8 mouse cellular contexts compared by ENCODE assay signal in genomic region chr2:39190561-39191056, GRCm38 (mm10). TPM values are rescaled to one million over a fixed set of nuclear protein-coding genes. Genes with fewer than 3 reads are reported as not detected.
DNase-seq lines count a peak whose midpoint lies in the region; ATAC-seq and TF ChIP-seq lines count a peak whose summit lies in the region.

Gene Scai (minus strand): TSS chr2:39190734.

- H3ac ChIP-seq in C2C12 (ENCODE audit: control insufficient read depth, insufficient read length, low read depth) (peak within 1 kb of the TSS; percentile 86), myocyte (ENCODE audit: control insufficient read depth, insufficient read length) (peak within 1 kb of the TSS; percentile 16)

- peak; percentile 70 for TF ChIP-seq CTCF in C2C12 (IDR thresholded peaks at IDR 0.05; ENCODE audit: control insufficient read depth, insufficient read depth, insufficient read length)
- peak; percentile 83 for TF ChIP-seq CTCF in brain, embryonic 14.5 days (IDR thresholded peaks at IDR 0.05; ENCODE audit: borderline replicate concordance, extremely low read depth, insufficient read depth, insufficient read length)
- TF ChIP-seq CTCF in liver, adult 2 months (IDR thresholded peaks at IDR 0.05; ENCODE audit: low read depth, low read length): peak; percentile 97

- peak; percentile 80; the same call in 1 of the 2 replicates for TF ChIP-seq POLR2A in brain, embryonic 14.5 days (IDR thresholded peaks at IDR 0.05; ENCODE audit: borderline replicate concordance, extremely low read depth, insufficient read depth, insufficient read length, poor library complexity, severe bottlenecking)
- TF ChIP-seq POLR2A in liver, adult 2 months (IDR thresholded peaks at IDR 0.05; ENCODE audit: extremely low read depth, insufficient read depth, low read length): peak; percentile 32; the same call in 1 of the 2 replicates
- peak; percentile 59 for TF ChIP-seq POLR2A in myocyte (IDR thresholded peaks at IDR 0.05; ENCODE audit: insufficient read length, low read depth)

- H3K27ac ChIP-seq in heart, embryonic 11.5 days (ENCODE audit: low read depth, low read length): peak within 1 kb of the TSS; percentile 91
- H3K27ac ChIP-seq in kidney, embryonic 16.5 days (ENCODE audit: low read length): peak within 1 kb of the TSS; percentile 97
- H3K27ac ChIP-seq in liver, adult 2 months (replicated peaks; ENCODE audit: insufficient read depth, low read depth, low read length): no peak within 1 kb of the TSS

- H3K9ac ChIP-seq in heart, embryonic 11.5 days (ENCODE audit: low read depth, low read length): peak within 1 kb of the TSS; percentile 81
- peak within 1 kb of the TSS; percentile 94 for H3K9ac ChIP-seq in kidney, embryonic 16.5 days (replicated peaks; ENCODE audit: low read length)
- peak within 1 kb of the TSS; percentile 80 for H3K9ac ChIP-seq in liver, adult 2 months (ENCODE audit: low read depth, low read length)

- WGBS in heart, embryonic 11.5 days (ENCODE audit: insufficient replicate concordance): under 1% methylated on average over 41 of the region's 41 CpGs
- under 1% methylated on average over 37 of the region's 41 CpGs for WGBS in kidney, embryonic 16.5 days
- under 1% methylated on average over 41 of the region's 41 CpGs for WGBS in liver, adult 2 months

- H3K79me3 ChIP-seq in C2C12 (ENCODE audit: low read depth): no peaks in the 10 kb centered on the region

- peak within 1 kb of the TSS; percentile 84 for H3K4me2 ChIP-seq in heart, embryonic 11.5 days
- peak within 1 kb of the TSS; percentile 88 for H3K4me2 ChIP-seq in kidney, embryonic 16.5 days (replicated peaks; ENCODE audit: low read depth, low read length)
- H3K4me2 ChIP-seq in myocyte (ENCODE audit: low read depth): peak within 1 kb of the TSS; percentile 96

- H3K27me3 ChIP-seq in C2C12 (ENCODE audit: control insufficient read depth, insufficient read depth, insufficient read length) (no peaks in the 10 kb centered on the region), myocyte (ENCODE audit: control insufficient read depth, insufficient read depth, insufficient read length) (no peaks in the 10 kb centered on the region)
- no peaks in the 10 kb centered on the region for H3K27me3 ChIP-seq in erythroblast, embryonic 14.5 days (ENCODE audit: control insufficient read depth)
- H3K27me3 ChIP-seq in heart, embryonic 11.5 days (ENCODE audit: control insufficient read depth, insufficient read depth, low read length): no peaks in the 10 kb centered on the region
- no peaks in the 10 kb centered on the region for H3K27me3 ChIP-seq in kidney, embryonic 16.5 days (ENCODE audit: insufficient read depth, low read length)
- H3K27me3 ChIP-seq in liver, adult 2 months (ENCODE audit: control insufficient read depth, insufficient read depth, low read length): no peaks in the 10 kb centered on the region
- H3K27me3 ChIP-seq in splenic B cell, adult 2 months (ENCODE audit: control insufficient read depth, insufficient read depth, low read length, poor library complexity, severe bottlenecking): no peaks in the 10 kb centered on the region

- H3K9me3 ChIP-seq in erythroblast, embryonic 14.5 days (ENCODE audit: control insufficient read depth, low read length): no peaks in the 10 kb centered on the region
- no peaks in the 10 kb centered on the region for H3K9me3 ChIP-seq in heart, embryonic 11.5 days (replicated peaks; ENCODE audit: control insufficient read depth, low read length)
- H3K9me3 ChIP-seq in kidney, embryonic 16.5 days (ENCODE audit: low read length): no peaks in the 10 kb centered on the region

- DNase-seq in brain, embryonic 14.5 days (ENCODE audit: low read depth): peak; percentile 100
- peak; percentile 96 for DNase-seq in liver, adult 2 months (ENCODE audit: extremely low read depth, low read depth, low spot score)
- peak; percentile 99 for DNase-seq in splenic B cell, adult 2 months (ENCODE audit: low read depth, low spot score)

- ATAC-seq in heart, embryonic 11.5 days (replicated peaks; ENCODE audit: insufficient number of reproducible peaks, low FRiP score, low TSS enrichment): peak; percentile 100
- ATAC-seq in kidney, embryonic 16.5 days (ENCODE audit: low FRiP score, low TSS enrichment): peak; percentile 100

- no peaks in the 10 kb centered on the region for H3K79me2 ChIP-seq in C2C12 (ENCODE audit: control insufficient read depth, insufficient read depth)
- peaks cover 4% of the 10 kb centered on the region; the same call in 1 of the 2 replicates for H3K79me2 ChIP-seq in liver, adult 2 months (ENCODE audit: control insufficient read depth, insufficient read depth, low read length)
- H3K79me2 ChIP-seq in myocyte (ENCODE audit: control insufficient read depth, insufficient read depth): no peaks in the 10 kb centered on the region

- H3K4me3 ChIP-seq in C2C12 (ENCODE audit: insufficient read depth, poor library complexity, severe bottlenecking) (peak within 1 kb of the TSS; percentile 74), myocyte (peak within 1 kb of the TSS; percentile 32)
- peak within 1 kb of the TSS; percentile 94 for H3K4me3 ChIP-seq in erythroblast, embryonic 14.5 days (replicated peaks)
- H3K4me3 ChIP-seq in heart, embryonic 11.5 days (ENCODE audit: low read depth, low read length): peak within 1 kb of the TSS; percentile 82
- peak within 1 kb of the TSS; percentile 99 for H3K4me3 ChIP-seq in kidney, embryonic 16.5 days (ENCODE audit: low read length)
- H3K4me3 ChIP-seq in liver, adult 2 months (ENCODE audit: insufficient read depth, low read depth, low read length): peak within 1 kb of the TSS; percentile 82

- H3K4me1 ChIP-seq in erythroblast, embryonic 14.5 days (ENCODE audit: control insufficient read depth): peaks cover 22% of the 10 kb centered on the region
- H3K4me1 ChIP-seq in heart, embryonic 11.5 days (ENCODE audit: control insufficient read depth, insufficient read depth, low read length): no peaks in the 10 kb centered on the region
- H3K4me1 ChIP-seq in kidney, embryonic 16.5 days (ENCODE audit: insufficient read depth, low read length): peaks cover 12% of the 10 kb centered on the region
- peaks cover 3% of the 10 kb centered on the region; the same call in 1 of the 2 replicates for H3K4me1 ChIP-seq in liver, adult 2 months (ENCODE audit: control insufficient read depth, insufficient read depth, low read length)

- H3K36me3 ChIP-seq in C2C12 (ENCODE audit: control insufficient read depth, insufficient read depth) (no peaks in the 10 kb centered on the region), myocyte (ENCODE audit: control insufficient read depth, insufficient read depth) (no peaks in the 10 kb centered on the region)
- H3K36me3 ChIP-seq in erythroblast, embryonic 14.5 days (ENCODE audit: control insufficient read depth): peaks cover 24% of the 10 kb centered on the region
- H3K36me3 ChIP-seq in heart, embryonic 11.5 days (ENCODE audit: control insufficient read depth, insufficient read depth, low read length): 0 out of 2 replicates have a peak, but pooled peaks cover 3% of the 10 kb centered on the region
- no peaks in the 10 kb centered on the region for H3K36me3 ChIP-seq in kidney, embryonic 16.5 days (ENCODE audit: insufficient read depth, low read length)
- peaks cover 2% of the 10 kb centered on the region for H3K36me3 ChIP-seq in liver, adult 2 months (ENCODE audit: control insufficient read depth, insufficient read depth, low read length)
- H3K36me3 ChIP-seq in splenic B cell, adult 2 months (ENCODE audit: control insufficient read depth, insufficient read depth, low read length, poor library complexity, severe bottlenecking): no peaks in the 10 kb centered on the region

TF ChIP-seq in C2C12, 6 proteins besides CTCF, POLR2A, EP300 and RAD21:
- TF ChIP-seq MAX (IDR thresholded peaks at IDR 0.05) (no peak), MYOG (IDR thresholded peaks at IDR 0.05; ENCODE audit: control insufficient read depth, extremely low read depth, insufficient read length) (no peak), CEBPB (IDR thresholded peaks at IDR 0.05; ENCODE audit: low read depth) (no peak), FOSL1 (IDR thresholded peaks at IDR 0.05; ENCODE audit: insufficient read depth, low read length, poor library complexity, severe bottlenecking) (no peak), MYOD1 (IDR thresholded peaks at IDR 0.05; ENCODE audit: control insufficient read depth, insufficient read length, low read depth) (no peak), USF1 (IDR thresholded peaks at IDR 0.05; ENCODE audit: low read depth) (no peak)

TF ChIP-seq in myocyte, 11 proteins besides CTCF, POLR2A, EP300 and RAD21:
- TF ChIP-seq MYOD1 (IDR thresholded peaks at IDR 0.05; ENCODE audit: control insufficient read depth in 1 of 3, insufficient read length in 2 of 3, low read depth in 2 of 3): peak in 1 of 3 experiments; percentile 24
- peak; percentile 20 for TF ChIP-seq SRF (IDR thresholded peaks at IDR 0.05; ENCODE audit: control insufficient read depth, insufficient read length, low read depth)
- peak; percentile 80 for TF ChIP-seq POLR2AphosphoS2 (IDR thresholded peaks at IDR 0.05; ENCODE audit: insufficient read length, low read depth)
- no peak for TF ChIP-seq TCF12 (IDR thresholded peaks at IDR 0.05; ENCODE audit: insufficient read depth, poor library complexity, severe bottlenecking)

RNA-seq across cellular contexts. Expression of gene Scai, which starts in this region (rescaled TPM):
- polyA plus RNA-seq in C2C12 (2012; fragmentation: generic; extraction: Trizol) (1.4 TPM), myocyte (2012; fragmentation: generic; extraction: Trizol) (0.78 TPM)
- polyA plus RNA-seq in brain, embryonic 14.5 days (2012; rRNA removed): 15.2 and 15.9 TPM in 2 replicates
- polyA plus RNA-seq in erythroblast, embryonic 14.5 days (2012): 0.30 and 1.1 TPM in 2 replicates
- 5.0 and 6.5 TPM in 2 replicates for polyA plus RNA-seq in heart, embryonic 11.5 days (2014; fragmentation: Nextera tagmentation; extraction: Ambion mirVana)
- polyA plus RNA-seq in kidney, embryonic 16.5 days (2015; fragmentation: Nextera tagmentation; extraction: Ambion mirVana): 7.7 and 10.1 TPM in 2 replicates
- total RNA-seq in liver, adult 2 months (2014; rRNA removed): 3.4 and 4.7 TPM in 2 replicates
- polyA plus RNA-seq in liver, adult 2 months (2012; rRNA removed): 0.17 and 0.28 TPM in 2 replicates

Comparison
In these comparisons a context has a peak if more than half of its experiments do, and no peak if none do; other contexts are left out.
1. H3K4me3 ChIP-seq: peak in every context shown above with its lines; median percentile 99 in kidney, embryonic 16.5 days; 94 in erythroblast, embryonic 14.5 days; 82 in heart, embryonic 11.5 days; 82 in liver, adult 2 months; 74 in C2C12; 32 in myocyte.